Mouse (Mus musculus): ENCODE measurements around the gene Rslcan18. TPM values are rescaled to one million over a fixed set of nuclear protein-coding genes. Genes with fewer than 3 reads are reported as not detected.

Gene Rslcan18
- total RNA-seq, 2 experiments from 2014 or later: 0.19 to 0.27 TPM

- intact Hi-C loops (cut with DNase I): loop anchor here (2.0 kb wide), 2 partner anchors 49 to 69 kb away; partner anchors contain the start of gene Gm28557
- DNase-seq: no peak
Observed at GRCm38 (mm10) chr13:67060161-67060785, 55.8 kb downstream of the Rslcan18 start.

Other genes starting within 250 kb of the Rslcan18 start
- gene Gm10767, start 211.3 kb downstream of the Rslcan18 start, total RNA-seq (2021): 1 to 10 TPM; 1.1 to 1.4 TPM
- 1 to 10 TPM; 1.4 to 2.2 TPM for gene Zfp712, start 55.1 kb downstream of the Rslcan18 start, total RNA-seq (2021)
- gene Zfp708, start 18.3 kb downstream of the Rslcan18 start, total RNA-seq (2021): 1 to 10 TPM; 1.1 to 1.9 TPM
- 1 to 10 TPM in 1 of 2 experiments, under 1 TPM in 1; 0.96 to 1.8 TPM for gene Gm28557, start 7.7 kb downstream of the Rslcan18 start, total RNA-seq (2021)
- 1 to 10 TPM; 3.7 to 4.9 TPM for gene Zfp759, start 5.4 kb upstream of the Rslcan18 start, total RNA-seq (2021)
- 1 to 10 TPM; 3.3 to 4.7 TPM for gene Rsl1, start 56.9 kb upstream of the Rslcan18 start, total RNA-seq (2021)
- gene Zfp455, start 78.2 kb upstream of the Rslcan18 start, total RNA-seq (2021): 1 to 10 TPM in 1 of 2 experiments, under 1 TPM in 1; 0.98 to 1.4 TPM
- 1 to 10 TPM; 2.1 to 2.8 TPM for gene Zfp458, start 162.2 kb upstream of the Rslcan18 start, total RNA-seq (2021)
- 1 to 10 TPM; 2.7 to 3.9 TPM for gene Zfp457, start 190.2 kb upstream of the Rslcan18 start, total RNA-seq (2021)
- gene Zfp595, start 216.3 kb upstream of the Rslcan18 start, total RNA-seq (2021): 1 to 10 TPM; 2.0 to 2.8 TPM
- 1 to 10 TPM; 1.0 to 2.4 TPM for gene Gm28044, start 244.3 kb upstream of the Rslcan18 start, total RNA-seq (2021)
- gene Zfp953, start 244.3 kb upstream of the Rslcan18 start, total RNA-seq (2021): 1 to 10 TPM; 1.6 to 1.9 TPM

All from heart, postnatal 10 days (tissue).